Mouse (Mus musculus) liver, embryonic 11.5 days (tissue): ENCODE results near the gene Snf8. TPM values are rescaled to one million over a fixed set of nuclear protein-coding genes. Genes with fewer than 3 reads are reported as not detected.

Source experiments
- ATAC-seq: fragments of 200-750 bp; cut with Nextera tagmentation; replicated peaks from 2 replicates; pipeline ENCODE4 v1.8.0; 2017; ENCODE audit warnings: moderate number of reproducible peaks, mild to moderate bottlenecking, moderate TSS enrichment, moderate library complexity; ENCODE audit not compliant: low FRiP score
- DNase-seq: peaks from one replicate; pipeline ENCODE4 v3.0.0-alpha.2; 2017; ENCODE audit warnings: low spot score
- H3K27ac ChIP-seq: fragments of 300-500 bp; sonication (generic); 2 replicates; pipeline ENCODE4 v1.5.1; 2014; ENCODE audit warnings: mild to moderate bottlenecking, low read depth, low read length, control low read depth
- H3K27me3 ChIP-seq: fragments of 300-500 bp; sonication (generic); replicated peaks from 2 replicates; pipeline ENCODE4 v1.6.1; 2014; ENCODE audit warnings: low read length, mixed read lengths; ENCODE audit not compliant: control insufficient read depth, insufficient read depth
- H3K36me3 ChIP-seq: fragments of 300-500 bp; sonication (generic); 2 replicates; pipeline ENCODE4 v1.6.1; 2014; ENCODE audit warnings: mild to moderate bottlenecking, low read length, moderate library complexity, mixed read lengths; ENCODE audit not compliant: control insufficient read depth, insufficient read depth
- H3K4me1 ChIP-seq: fragments of 300-500 bp; sonication (generic); replicated peaks from 2 replicates; pipeline ENCODE4 v1.6.1; 2014; ENCODE audit warnings: low read length, mixed read lengths; ENCODE audit not compliant: control insufficient read depth, insufficient read depth
- H3K4me2 ChIP-seq: fragments of 300-500 bp; sonication (generic); 2 replicates; pipeline ENCODE4 v1.6.1; 2014; ENCODE audit warnings: mild to moderate bottlenecking, control low read depth, moderate library complexity
- H3K4me3 ChIP-seq: fragments of 300-500 bp; sonication (generic); 2 replicates; pipeline ENCODE4 v1.5.1; 2014; ENCODE audit warnings: low read depth, low read length, control low read depth
- H3K9ac ChIP-seq: fragments of 300-500 bp; sonication (generic); 2 replicates; pipeline ENCODE4 v1.6.1; 2014; ENCODE audit warnings: low read depth, low read length, control low read depth
- H3K9me3 ChIP-seq: fragments of 300-500 bp; sonication (generic); 2 replicates; pipeline ENCODE4 v1.6.1; 2016; ENCODE audit warnings: low read length, inconsistent platforms, mixed read lengths; ENCODE audit not compliant: control insufficient read depth
- WGBS: fragments of 180-500 bp; shearing (Covaris S2); extraction: QIAGEN DNeasy Blood & Tissue Kit; methylation state at CpG from one replicate; pipeline ENCODE4 v1.1.7; 2014; 5-methylcytosine and 5-hydroxymethylcytosine counted together
- polyA plus RNA-seq: library from polyadenylated mRNA; unstranded; fragments of >200 nt; fragmentation: Nextera tagmentation; extraction: Ambion mirVana; gene quantifications from 2 replicates; pipeline ENCODE4 v1.2.1, GENCODE M21; 2014

Snf8 gene
- polyA plus RNA-seq, 1 experiment from 2014 or later = 48.8 TPM

DNA sequence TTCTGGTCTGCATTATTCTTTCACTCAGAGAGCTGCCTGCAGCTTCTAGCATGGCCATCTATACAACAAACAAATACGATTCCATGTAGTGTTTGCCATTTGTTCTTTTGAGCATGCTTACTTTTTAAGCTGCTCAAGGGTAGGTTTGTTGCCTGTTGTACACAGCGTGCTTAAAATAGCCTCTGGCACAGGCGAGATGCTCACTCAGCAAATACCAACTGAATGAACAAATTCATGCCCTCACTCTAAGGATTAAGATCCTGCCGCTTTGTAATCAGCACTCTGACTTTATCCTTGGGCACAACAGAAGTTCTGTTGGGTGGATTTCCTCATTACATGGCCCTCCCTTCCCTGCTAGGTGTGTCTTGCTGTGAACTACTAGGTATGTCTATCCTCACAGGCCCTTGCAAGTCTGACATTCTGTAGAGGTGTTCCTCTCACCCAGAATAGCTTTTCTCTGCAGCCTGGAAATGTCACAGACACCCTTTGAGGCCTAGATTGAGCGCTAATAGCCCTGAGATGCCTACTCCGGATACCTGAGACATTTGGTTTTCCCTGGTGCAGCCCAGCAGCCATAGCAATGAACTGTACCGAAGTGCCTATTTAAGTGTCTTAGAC lies 58.1 kb downstream of the Snf8 start:
- ATAC-seq (no peak), DNase-seq (no peak)
- no peak overlapping the region for H3K4me2 ChIP-seq
- H3K4me1 ChIP-seq = no peaks in the 10 kb centered on the region
- H3K27me3 ChIP-seq = no peaks in the 10 kb centered on the region
- H3K9me3 ChIP-seq = no peaks in the 10 kb centered on the region
- H3K27ac ChIP-seq = no peak overlapping the region
- whole genome bisulfite sequencing = 46% methylated on average over 7 of the region's 7 CpGs
- no peak overlapping the region for H3K4me3 ChIP-seq
- H3K36me3 ChIP-seq = no peaks in the 10 kb centered on the region
- no peak overlapping the region for H3K9ac ChIP-seq

DNA sequence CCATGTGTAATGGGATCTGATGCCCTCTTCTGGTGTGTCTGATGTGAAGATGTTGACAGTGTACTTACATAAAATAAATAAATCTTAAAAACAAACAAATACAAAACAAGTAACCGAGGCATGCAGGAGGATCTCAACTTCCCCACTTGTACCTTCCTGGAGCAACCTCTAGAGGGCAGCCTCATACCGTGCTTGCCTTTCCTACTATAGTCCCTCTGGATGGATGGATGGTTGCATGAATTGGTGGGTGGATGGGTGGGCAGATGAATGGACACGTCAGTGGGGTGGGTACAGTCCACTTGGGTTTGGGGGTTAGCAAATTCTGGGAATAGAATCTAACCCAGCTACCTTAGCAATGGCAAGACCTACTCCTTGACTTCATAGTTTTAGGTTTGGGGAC lies 58.7 kb downstream of the Snf8 start:
- no peak overlapping the region for H3K4me2 ChIP-seq
- no peaks in the 10 kb centered on the region for H3K4me1 ChIP-seq
- 8% methylated on average over 3 of the region's 3 CpGs for WGBS
- no peak for ATAC-seq
- no peaks in the 10 kb centered on the region for H3K9me3 ChIP-seq
- H3K36me3 ChIP-seq = no peaks in the 10 kb centered on the region
- no peak overlapping the region for H3K9ac ChIP-seq
- H3K27me3 ChIP-seq = no peaks in the 10 kb centered on the region
- DNase-seq = peak; percentile 41
- H3K4me3 ChIP-seq = no peak overlapping the region
- H3K27ac ChIP-seq = no peak overlapping the region

Other genes with a start within 250 kb of the Snf8 start
- gene Phospho1, start 210.4 kb upstream of the Snf8 start, polyA plus RNA-seq = 0.48 and 0.74 TPM in 2 replicates
- 19.5 and 22.3 TPM in 2 replicates for gene Gngt2, start 197.7 kb upstream of the Snf8 start, polyA plus RNA-seq
- 6.4 and 7.9 TPM in 2 replicates for gene Abi3, start 192.4 kb upstream of the Snf8 start, polyA plus RNA-seq
- 0.34 and 0.51 TPM in 2 replicates for gene B4galnt2, start 120.0 kb upstream of the Snf8 start, polyA plus RNA-seq
- gene Igf2bp1, start 28.9 kb upstream of the Snf8 start, polyA plus RNA-seq = 54.1 and 56.0 TPM in 2 replicates
- not detected in 2 replicates for gene Gip, start 10.3 kb upstream of the Snf8 start, polyA plus RNA-seq
- gene Ube2z, start 30.5 kb downstream of the Snf8 start, polyA plus RNA-seq = 26.7 and 27.1 TPM in 2 replicates
- gene Atp5g1, start 40.8 kb downstream of the Snf8 start, polyA plus RNA-seq = 943 and 994 TPM in 2 replicates
- gene Calcoco2, start 77.1 kb downstream of the Snf8 start, polyA plus RNA-seq = not detected in 2 replicates
- gene Ttll6, start 98.9 kb downstream of the Snf8 start, polyA plus RNA-seq = not detected in 2 replicates
- gene Hoxb13, start 159.4 kb downstream of the Snf8 start, polyA plus RNA-seq = not detected in 2 replicates
- 0.26 and 0.49 TPM in 2 replicates for gene Hoxb9, start 236.6 kb downstream of the Snf8 start, polyA plus RNA-seq
- 0.43 and 0.62 TPM in 2 replicates for gene Hoxb8, start 247.0 kb downstream of the Snf8 start, polyA plus RNA-seq